Mouse (Mus musculus) urinary bladder, adult 2 months (tissue): ENCODE data around the gene D430041D05Rik. TPM values are rescaled to one million over a fixed set of nuclear protein-coding genes. Genes with fewer than 3 reads are reported as not detected.
A peak's percentile ranks its signal among the peaks of the same experiment; 100 is the strongest.

ENCODE experiments used
- DNase-seq: peaks from one replicate; pipeline ENCODE4 v3.0.0; 2022; ENCODE audit warnings: low spot score
- polyA plus RNA-seq: library from polyadenylated mRNA; depleted of rRNA; stranded (reverse); fragments of >200 nt; gene quantifications from 2 replicates; pipeline ENCODE4 v1.2.3, GENCODE M21; 2012

Gene D430041D05Rik
- polyA plus RNA-seq, 1 experiment, result 0.06 TPM

- DNase-seq, result no peak
Measured at GRCm38 (mm10) chr2:104150608-104151397, 260.0 kb downstream of the D430041D05Rik start.

- no peak for DNase-seq
Measured at GRCm38 (mm10) chr2:104147910-104148561, 262.8 kb downstream of the D430041D05Rik start.

- no peak for DNase-seq
Measured at GRCm38 (mm10) chr2:104145983-104146382, 264.8 kb downstream of the D430041D05Rik start.

- no peak for DNase-seq
Measured at GRCm38 (mm10) chr2:104144004-104144403, 266.8 kb downstream of the D430041D05Rik start.

GRCm38 (mm10) chr2:104142140-104142539, 268.7 kb downstream of the D430041D05Rik start:
- no peak for DNase-seq

GRCm38 (mm10) chr2:104135920-104136319, 274.9 kb downstream of the D430041D05Rik start:
- DNase-seq, result no peak

- DNase-seq, result no peak
Measured at GRCm38 (mm10) chr2:104134150-104135056, 276.4 kb downstream of the D430041D05Rik start.

- no peak for DNase-seq
Measured at GRCm38 (mm10) chr2:104133042-104133810, 277.6 kb downstream of the D430041D05Rik start.

- DNase-seq, result no peak
Measured at GRCm38 (mm10) chr2:104132266-104132859, 278.4 kb downstream of the D430041D05Rik start.

GRCm38 (mm10) chr2:104130969-104131368, 279.8 kb downstream of the D430041D05Rik start:
- no peak for DNase-seq

GRCm38 (mm10) chr2:104130165-104130564, 280.6 kb downstream of the D430041D05Rik start:
- no peak for DNase-seq

GRCm38 (mm10) chr2:104128803-104129531, 281.8 kb downstream of the D430041D05Rik start:
- DNase-seq, result no peak

- DNase-seq, result no peak
Measured at GRCm38 (mm10) chr2:104124071-104124470, 286.7 kb downstream of the D430041D05Rik start.

- DNase-seq, result no peak
Measured at GRCm38 (mm10) chr2:104123540-104123939, 287.3 kb downstream of the D430041D05Rik start.

GRCm38 (mm10) chr2:104122505-104123378, 288.1 kb downstream of the D430041D05Rik start, which contains the start of gene A930018P22Rik:
Gene A930018P22Rik, plus strand, starts transcription at chr2:104122769.
- peak; percentile 67 for DNase-seq

- DNase-seq, result no peak
Measured at GRCm38 (mm10) chr2:104121681-104122504, 288.9 kb downstream of the D430041D05Rik start.

GRCm38 (mm10) chr2:104120312-104120711, 290.5 kb downstream of the D430041D05Rik start:
- no peak for DNase-seq

GRCm38 (mm10) chr2:104119097-104119496, 291.7 kb downstream of the D430041D05Rik start:
- DNase-seq, result no peak
